Mouse (Mus musculus): Measurements from ENCODE around the gene Atxn1l. TPM values are rescaled to one million over a fixed set of nuclear protein-coding genes. Genes with fewer than 3 reads are reported as not detected.
A peak's percentile ranks its signal among the peaks of the same experiment; 100 is the strongest.

Atxn1l gene
- 4.5 and 5.1 TPM in 2 replicates for polyA plus RNA-seq (2015; fragmentation: Nextera tagmentation; extraction: Ambion mirVana)

DNA sequence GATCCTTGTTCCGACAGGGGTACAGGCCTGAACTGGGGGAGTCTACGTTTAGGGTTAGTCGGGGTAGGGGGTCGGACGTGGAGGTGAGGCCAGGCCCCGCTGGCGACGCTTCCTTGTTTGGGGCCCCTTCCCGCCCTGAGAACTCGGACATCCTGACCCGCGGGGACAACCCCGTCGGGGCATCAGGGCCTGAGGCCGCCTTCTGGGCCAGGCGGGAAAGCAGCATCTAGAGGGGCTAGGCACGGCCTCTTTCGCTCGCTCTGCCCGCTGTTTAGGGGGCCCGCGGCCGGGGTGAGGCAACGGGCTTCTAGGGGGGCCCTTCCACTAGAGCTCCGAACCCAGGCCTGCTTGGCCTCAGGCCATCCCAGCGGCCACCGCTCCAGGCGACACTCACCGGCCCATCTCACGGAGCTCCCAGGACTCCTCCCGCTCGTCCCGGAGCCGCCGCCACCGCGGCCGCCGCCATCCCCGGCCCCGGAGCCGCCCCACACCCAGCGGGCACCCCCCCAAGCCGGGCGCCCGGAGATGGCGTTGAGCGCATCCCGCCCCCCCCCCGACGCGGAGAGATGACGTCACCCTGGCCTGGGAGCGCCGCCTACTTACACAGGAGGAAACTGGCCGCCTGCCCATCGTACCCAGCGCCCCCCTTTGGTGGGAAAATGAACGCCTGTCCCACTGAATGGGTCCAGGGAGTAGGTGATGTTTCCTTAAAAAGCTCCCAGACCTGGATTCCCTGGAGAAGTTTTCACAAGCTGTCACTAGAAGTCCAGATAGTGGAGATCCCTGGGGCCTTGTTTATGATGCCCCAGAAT lies at the start of gene Atxn1l:
TSS of gene Atxn1l (minus strand) at position 503 of the 812 bp plus-strand sequence.
- H3K27ac ChIP-seq (ENCODE audit: low read length): peak within 1 kb of the TSS; percentile 51
- peak within 1 kb of the TSS; percentile 99 for H3K4me3 ChIP-seq (ENCODE audit: low read length)
- peaks cover 9% of the 10 kb centered on the region for H3K4me1 ChIP-seq (ENCODE audit: control insufficient read depth, insufficient read depth, low read length)
- peak within 1 kb of the TSS; percentile 86 for H3K4me2 ChIP-seq (ENCODE audit: low read depth, low read length)
- H3K9ac ChIP-seq (ENCODE audit: low read depth, low read length): peak within 1 kb of the TSS; percentile 98
- peaks cover 2% of the 10 kb centered on the region; the same call in 1 of the 2 replicates for H3K36me3 ChIP-seq (ENCODE audit: control insufficient read depth, insufficient read depth, low read length)
- 0% methylated on average over 52 of the region's 59 CpGs for WGBS
- no peaks in the 10 kb centered on the region for H3K9me3 ChIP-seq (ENCODE audit: control insufficient read depth, low read length)
- H3K27me3 ChIP-seq (replicated peaks; ENCODE audit: control insufficient read depth, insufficient read depth, low read length): no peaks in the 10 kb centered on the region
- peak; percentile 88 for ATAC-seq

DNA sequence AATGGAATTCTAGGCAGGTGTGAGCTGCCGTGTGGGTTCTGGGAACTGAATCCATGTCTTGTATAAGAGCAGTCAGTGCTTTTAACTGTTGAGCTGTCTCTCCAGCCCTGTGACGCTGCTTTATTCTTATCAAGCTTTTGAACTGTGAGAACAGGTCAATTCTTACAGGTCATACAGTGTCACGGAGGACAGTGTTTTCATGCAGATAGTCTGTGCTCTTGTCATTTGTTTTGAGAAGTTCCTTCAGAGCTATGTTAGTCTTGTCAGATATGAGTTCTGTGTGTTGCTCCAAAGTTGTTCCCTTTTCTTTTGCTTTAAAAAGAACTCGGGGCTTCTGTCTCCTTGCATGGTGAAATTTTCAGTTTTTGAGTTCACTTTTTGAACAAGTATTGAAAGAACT lies 43.0 kb upstream of the Atxn1l start:
- H3K36me3 ChIP-seq (ENCODE audit: control insufficient read depth, insufficient read depth, low read length): no peaks in the 10 kb centered on the region
- no peak overlapping the region for H3K27ac ChIP-seq (ENCODE audit: low read length)
- H3K4me1 ChIP-seq (ENCODE audit: control insufficient read depth, insufficient read depth, low read length): peaks cover 7% of the 10 kb centered on the region
- H3K27me3 ChIP-seq (replicated peaks; ENCODE audit: control insufficient read depth, insufficient read depth, low read length): 0 out of 2 replicates have a peak, but pooled peaks cover 2% of the 10 kb centered on the region
- H3K9me3 ChIP-seq (ENCODE audit: control insufficient read depth, low read length): no peaks in the 10 kb centered on the region
- H3K4me3 ChIP-seq (ENCODE audit: low read length): no peak overlapping the region
- ATAC-seq: no peak
- no peak overlapping the region for H3K9ac ChIP-seq (ENCODE audit: low read depth, low read length)
- WGBS: 59% methylated on average over 4 of the region's 4 CpGs
- no peak overlapping the region; the same call in 1 of the 2 replicates for H3K4me2 ChIP-seq (ENCODE audit: low read depth, low read length)

DNA sequence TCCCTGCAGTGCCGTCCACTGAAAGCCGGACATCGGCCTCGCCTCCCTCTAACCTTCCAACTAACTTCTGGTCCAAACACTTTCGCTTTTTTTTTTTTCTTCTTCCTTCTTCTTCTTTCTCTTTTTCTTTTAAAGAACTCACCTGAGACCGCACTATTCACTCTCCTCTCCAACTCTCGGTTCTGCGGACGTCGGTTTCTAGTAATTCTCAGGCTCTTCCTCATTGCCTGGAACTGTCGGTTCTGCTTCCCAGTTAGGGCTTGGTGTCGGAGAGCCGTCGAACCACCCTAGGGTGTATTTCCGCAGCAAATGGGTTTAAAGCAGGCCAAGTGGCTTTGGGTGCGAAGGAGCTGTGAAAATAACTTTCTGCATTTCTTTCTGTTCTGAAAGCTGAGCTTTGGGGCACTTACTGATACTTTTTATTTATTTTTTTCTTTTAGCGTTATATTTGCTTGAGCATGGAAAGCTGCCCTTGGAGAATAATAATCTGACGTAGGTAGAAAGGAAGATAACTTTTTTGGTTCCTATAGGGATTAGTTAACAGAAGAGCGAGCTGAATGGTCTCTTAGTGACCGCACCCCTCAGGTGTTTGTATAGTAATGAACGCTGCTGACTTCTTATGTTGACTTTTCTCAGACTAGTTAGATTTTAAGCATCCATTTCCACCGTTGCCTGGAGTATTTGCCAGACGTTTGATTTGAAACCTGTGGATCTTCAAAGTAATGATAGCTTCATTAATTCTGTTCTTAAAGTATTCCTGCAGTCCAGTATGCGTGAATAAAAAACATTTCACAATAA lies 42.1 kb upstream of the Atxn1l start:
- peak overlapping the region; percentile 93 for H3K4me2 ChIP-seq (ENCODE audit: low read depth, low read length)
- 0 out of 2 replicates have a peak, but pooled peaks cover 2% of the 10 kb centered on the region for H3K27me3 ChIP-seq (replicated peaks; ENCODE audit: control insufficient read depth, insufficient read depth, low read length)
- peaks cover 7% of the 10 kb centered on the region for H3K4me1 ChIP-seq (ENCODE audit: control insufficient read depth, insufficient read depth, low read length)
- no peaks in the 10 kb centered on the region for H3K36me3 ChIP-seq (ENCODE audit: control insufficient read depth, insufficient read depth, low read length)
- H3K4me3 ChIP-seq (ENCODE audit: low read length): peak overlapping the region; percentile 97
- H3K9me3 ChIP-seq (ENCODE audit: control insufficient read depth, low read length): no peaks in the 10 kb centered on the region
- 13% methylated on average over 24 of the region's 24 CpGs for WGBS
- peak overlapping the region; percentile 98 for H3K27ac ChIP-seq (ENCODE audit: low read length)
- peak overlapping the region; percentile 97 for H3K9ac ChIP-seq (ENCODE audit: low read depth, low read length)
- ATAC-seq: no peak

DNA sequence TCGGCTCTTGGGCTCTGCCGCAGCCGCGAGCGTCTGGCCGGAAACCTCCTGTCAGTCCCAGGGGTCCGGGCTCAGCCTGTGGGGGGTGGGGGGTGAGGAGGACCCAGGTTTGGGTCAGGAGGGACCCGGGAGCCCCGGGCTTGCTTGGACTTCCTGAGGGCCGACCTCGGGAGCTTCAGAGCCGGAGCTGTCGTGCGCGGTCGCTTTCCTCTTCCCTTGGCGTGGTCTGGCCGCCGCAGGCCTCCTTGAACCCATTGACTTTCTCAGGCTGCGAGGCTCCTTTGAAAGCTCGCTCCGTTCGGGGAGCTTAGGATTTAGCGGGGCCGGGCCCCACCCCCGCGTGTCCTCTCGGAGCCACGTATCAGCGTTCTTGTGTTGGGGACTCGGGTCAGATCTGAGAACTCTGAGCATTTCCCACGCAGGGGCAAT lies 41.5 kb upstream of the Atxn1l start:
- peak; percentile 34 for ATAC-seq
- WGBS: under 1% methylated on average over 29 of the region's 32 CpGs
- Histone ChIP-seq H3K4me2 (ENCODE audit: low read depth, low read length) (peak overlapping the region; percentile 93), H3K36me3 (ENCODE audit: control insufficient read depth, insufficient read depth, low read length) (no peaks in the 10 kb centered on the region), H3K27me3 (replicated peaks; ENCODE audit: control insufficient read depth, insufficient read depth, low read length) (0 out of 2 replicates have a peak, but pooled peaks cover 2% of the 10 kb centered on the region), H3K4me1 (ENCODE audit: control insufficient read depth, insufficient read depth, low read length) (peaks cover 7% of the 10 kb centered on the region), H3K9me3 (ENCODE audit: control insufficient read depth, low read length) (no peaks in the 10 kb centered on the region), H3K9ac (ENCODE audit: low read depth, low read length) (peak overlapping the region; percentile 97), H3K4me3 (ENCODE audit: low read length) (peak overlapping the region; percentile 97), H3K27ac (ENCODE audit: low read length) (peak overlapping the region; percentile 98)

DNA sequence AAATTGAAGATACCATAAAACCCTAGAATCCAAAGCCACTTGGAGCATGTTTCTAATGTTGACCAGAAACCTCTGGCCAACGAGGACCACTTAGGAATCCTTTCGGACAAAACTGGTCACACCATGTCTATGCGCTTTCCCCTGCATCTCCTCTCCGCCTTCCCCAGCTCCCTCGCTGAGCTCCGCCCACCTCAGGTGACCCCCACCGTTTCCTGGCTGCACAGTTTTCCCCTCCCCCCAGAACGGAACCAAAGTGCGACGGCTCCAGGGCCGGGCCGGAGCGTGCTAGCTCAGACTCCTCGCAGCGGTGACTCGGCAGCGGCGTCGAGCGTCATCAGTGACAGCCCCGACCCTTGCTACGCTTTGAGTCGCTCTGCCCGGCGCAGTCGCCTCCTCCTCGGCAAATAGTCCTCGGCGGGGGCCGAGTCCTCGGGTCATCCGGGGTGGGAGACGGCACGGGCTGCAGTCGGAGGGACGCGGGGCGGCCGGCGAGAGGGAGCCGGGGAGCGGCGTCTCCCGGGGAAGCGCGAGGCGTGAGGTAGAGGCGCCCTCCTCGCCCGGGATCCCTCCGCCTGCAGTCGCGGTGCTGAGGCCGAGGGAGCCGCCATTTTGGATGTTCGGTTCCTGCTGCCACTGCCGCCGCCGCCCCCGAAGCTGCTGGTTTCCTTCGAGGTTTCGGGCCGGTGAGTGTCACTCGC lies 40.9 kb upstream of the Atxn1l start, which contains the start of gene Ap1g1:
TSS of gene Ap1g1 (plus strand) at position 275 of the 698 bp plus-strand sequence.
- under 1% methylated on average over 64 of the region's 64 CpGs for WGBS
- Histone ChIP-seq H3K27ac (ENCODE audit: low read length) (peak within 1 kb of the TSS; percentile 98), H3K9ac (ENCODE audit: low read depth, low read length) (peak within 1 kb of the TSS; percentile 97), H3K4me1 (ENCODE audit: control insufficient read depth, insufficient read depth, low read length) (peaks cover 7% of the 10 kb centered on the region), H3K36me3 (ENCODE audit: control insufficient read depth, insufficient read depth, low read length) (no peaks in the 10 kb centered on the region), H3K27me3 (replicated peaks; ENCODE audit: control insufficient read depth, insufficient read depth, low read length) (0 out of 2 replicates have a peak, but pooled peaks cover 2% of the 10 kb centered on the region), H3K4me2 (ENCODE audit: low read depth, low read length) (peak within 1 kb of the TSS; percentile 93), H3K4me3 (ENCODE audit: low read length) (peak within 1 kb of the TSS; percentile 97), H3K9me3 (ENCODE audit: control insufficient read depth, low read length) (no peaks in the 10 kb centered on the region)
- peak; percentile 100 for ATAC-seq

DNA sequence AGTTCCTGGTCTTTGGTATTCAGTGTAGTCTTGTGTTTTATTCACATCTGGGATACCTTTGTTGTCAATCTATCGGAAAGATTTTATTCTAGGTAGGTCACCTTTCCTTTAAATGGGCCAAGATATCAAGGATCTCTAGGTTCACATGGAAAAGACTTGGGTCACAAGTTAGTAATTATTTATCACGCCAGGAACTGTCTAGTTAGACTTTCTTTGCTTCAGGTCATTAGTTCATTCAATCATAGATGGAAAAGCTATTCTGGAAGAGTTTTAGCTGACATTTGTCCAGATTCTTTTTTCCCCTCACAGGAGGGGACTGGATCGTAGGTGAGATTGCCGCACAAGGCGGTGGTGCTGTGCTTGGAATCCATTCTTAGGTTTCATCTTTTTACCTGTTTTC lies 40.3 kb upstream of the Atxn1l start:
- Histone ChIP-seq H3K4me1 (ENCODE audit: control insufficient read depth, insufficient read depth, low read length) (peaks cover 7% of the 10 kb centered on the region), H3K27me3 (replicated peaks; ENCODE audit: control insufficient read depth, insufficient read depth, low read length) (0 out of 2 replicates have a peak, but pooled peaks cover 2% of the 10 kb centered on the region), H3K9me3 (ENCODE audit: control insufficient read depth, low read length) (no peaks in the 10 kb centered on the region), H3K36me3 (ENCODE audit: control insufficient read depth, insufficient read depth, low read length) (no peaks in the 10 kb centered on the region), H3K4me3 (ENCODE audit: low read length) (peak overlapping the region; percentile 97), H3K27ac (ENCODE audit: low read length) (no peak overlapping the region; the same call in 1 of the 2 replicates), H3K9ac (ENCODE audit: low read depth, low read length) (peak overlapping the region; percentile 97), H3K4me2 (ENCODE audit: low read depth, low read length) (peak overlapping the region; percentile 59)
- ATAC-seq: no peak
- WGBS: 25% methylated on average over 5 of the region's 5 CpGs

DNA sequence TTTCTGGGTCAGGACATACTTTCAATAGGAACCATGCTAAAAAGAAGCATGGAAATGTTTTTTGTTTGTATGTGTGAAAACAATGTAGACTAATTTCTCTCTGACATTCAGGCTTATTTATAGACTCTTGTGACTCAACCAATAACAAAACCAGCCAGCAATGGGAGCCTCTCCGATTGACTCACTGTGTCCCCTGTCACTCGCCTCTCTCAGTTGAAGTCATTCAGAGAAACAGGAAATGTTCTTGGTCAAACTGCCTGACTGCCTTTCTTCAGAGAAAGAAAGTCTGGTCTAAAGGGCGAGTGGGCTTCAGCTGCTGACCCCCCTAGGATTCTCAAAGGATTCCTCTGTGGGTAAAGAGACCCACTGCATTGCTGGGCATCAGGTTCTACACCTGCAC lies 35.6 kb upstream of the Atxn1l start:
- ATAC-seq: no peak
- Histone ChIP-seq H3K27me3 (replicated peaks; ENCODE audit: control insufficient read depth, insufficient read depth, low read length) (0 out of 2 replicates have a peak, but pooled peaks cover 2% of the 10 kb centered on the region), H3K9ac (ENCODE audit: low read depth, low read length) (no peak overlapping the region), H3K36me3 (ENCODE audit: control insufficient read depth, insufficient read depth, low read length) (no peaks in the 10 kb centered on the region), H3K9me3 (ENCODE audit: control insufficient read depth, low read length) (no peaks in the 10 kb centered on the region), H3K4me1 (ENCODE audit: control insufficient read depth, insufficient read depth, low read length) (no peaks in the 10 kb centered on the region; the same call in 1 of the 2 replicates), H3K27ac (ENCODE audit: low read length) (no peak overlapping the region), H3K4me3 (ENCODE audit: low read length) (no peak overlapping the region), H3K4me2 (ENCODE audit: low read depth, low read length) (no peak overlapping the region)
- 46% methylated on average over 3 of the region's 3 CpGs for WGBS

DNA sequence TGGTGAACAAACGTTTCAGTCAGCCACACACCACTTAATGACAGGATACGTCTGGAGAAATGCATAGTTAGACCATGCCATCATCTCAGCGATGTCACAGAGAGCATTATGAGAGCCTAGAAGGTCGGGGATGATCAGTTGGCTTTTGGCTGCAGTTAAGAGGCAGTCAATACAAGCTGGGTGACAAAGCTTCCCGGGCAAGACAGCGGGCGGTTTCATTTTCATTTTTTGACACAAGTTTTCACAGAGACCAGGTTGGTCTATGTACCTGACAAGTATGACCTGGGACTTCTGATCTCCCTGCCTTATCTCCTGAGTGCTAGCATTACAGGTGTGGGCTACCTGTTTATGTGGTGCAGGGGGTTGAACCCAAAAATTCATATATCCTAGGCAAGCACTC lies 28.5 kb upstream of the Atxn1l start:
- Histone ChIP-seq H3K9ac (ENCODE audit: low read depth, low read length) (no peak overlapping the region), H3K9me3 (ENCODE audit: control insufficient read depth, low read length) (peaks cover 7% of the 10 kb centered on the region; the same call in 1 of the 2 replicates), H3K36me3 (ENCODE audit: control insufficient read depth, insufficient read depth, low read length) (no peaks in the 10 kb centered on the region), H3K27me3 (replicated peaks; ENCODE audit: control insufficient read depth, insufficient read depth, low read length) (no peaks in the 10 kb centered on the region), H3K4me3 (ENCODE audit: low read length) (no peak overlapping the region), H3K4me1 (ENCODE audit: control insufficient read depth, insufficient read depth, low read length) (no peaks in the 10 kb centered on the region), H3K4me2 (ENCODE audit: low read depth, low read length) (no peak overlapping the region), H3K27ac (ENCODE audit: low read length) (no peak overlapping the region)
- 71% methylated on average over 7 of the region's 7 CpGs for WGBS
- ATAC-seq: no peak
